Mouse (Mus musculus) embryonic fibroblast, embryonic 13.5 days (primary cell): ENCODE results near the gene Pbld1.

Experiments
- CTCF ChIP-seq: IDR thresholded peaks from 2 replicates; pipeline ENCODE4 v1.5.1; 2011; ENCODE audit warnings: mild to moderate bottlenecking, control low read depth, low read length, moderate library complexity, borderline replicate concordance; ENCODE audit not compliant: insufficient read depth
- POLR2A ChIP-seq: IDR thresholded peaks from 2 replicates; pipeline ENCODE4 v1.6.1; 2011; ENCODE audit warnings: low read depth, mild to moderate bottlenecking, control low read depth, low read length, moderate library complexity

- TF ChIP-seq CTCF: no peak
- TF ChIP-seq POLR2A: no peak
These were observed 32.4 kb upstream of the Pbld1 start for GRCm38 (mm10) chr10:63027376-63028161.
